Mouse (Mus musculus) forebrain, embryonic 14.5 days (tissue): ENCODE measurements around the gene Slc22a12. TPM values are rescaled to one million over a fixed set of nuclear protein-coding genes. Genes with fewer than 3 reads are reported as not detected.

Source experiments
- ATAC-seq: fragments of 200-750 bp; cut with Nextera tagmentation; 2 replicates; pipeline ENCODE4 v1.8.0; 2017; ENCODE audit warnings: mild to moderate bottlenecking, moderate library complexity
- DNase-seq: peaks from one replicate; pipeline ENCODE4 v3.0.0-alpha.2; 2015; ENCODE audit warnings: low spot score
- H3K27ac ChIP-seq: fragments of 300-500 bp; sonication (generic); 2 replicates; pipeline ENCODE4 v1.5.1; 2014; ENCODE audit warnings: low read depth, mild to moderate bottlenecking, control low read depth, low read length, moderate library complexity
- H3K27me3 ChIP-seq: fragments of 300-500 bp; sonication (generic); replicated peaks from 2 replicates; pipeline ENCODE4 v1.6.1; 2014; ENCODE audit warnings: low read length, control low read depth, mixed read lengths; ENCODE audit not compliant: control insufficient read depth, insufficient read depth
- H3K36me3 ChIP-seq: fragments of 300-500 bp; sonication (generic); 2 replicates; pipeline ENCODE4 v1.6.1; 2014; ENCODE audit warnings: low read length, control low read depth; ENCODE audit not compliant: control insufficient read depth, insufficient read depth
- H3K4me1 ChIP-seq: fragments of 300-500 bp; sonication (generic); 2 replicates; pipeline ENCODE4 v1.6.1; 2014; ENCODE audit warnings: antibody characterized with exemption, low read length, control low read depth; ENCODE audit not compliant: control insufficient read depth, insufficient read depth
- H3K4me2 ChIP-seq: fragments of 300-500 bp; sonication (generic); 2 replicates; pipeline ENCODE4 v1.6.1; 2014; ENCODE audit warnings: mild to moderate bottlenecking, control low read depth, low read length
- H3K4me3 ChIP-seq: fragments of 300-500 bp; sonication (generic); 2 replicates; pipeline ENCODE4 v1.5.1; 2014; ENCODE audit warnings: low read depth, low read length, control low read depth
- H3K9ac ChIP-seq: fragments of 300-500 bp; sonication (generic); 2 replicates; pipeline ENCODE4 v1.6.1; 2014; ENCODE audit warnings: mild to moderate bottlenecking, low read length, control low read depth, moderate library complexity
- H3K9me3 ChIP-seq: fragments of 300-500 bp; sonication (generic); replicated peaks from 2 replicates; pipeline ENCODE4 v1.6.1; 2016; ENCODE audit warnings: low read length, control low read depth, mixed read lengths; ENCODE audit not compliant: control insufficient read depth
- WGBS: fragments of 180-500 bp; shearing (Covaris S2); extraction: QIAGEN DNeasy Blood & Tissue Kit; methylation state at CpG from one replicate; pipeline ENCODE4 v1.1.7; 2014; 5-methylcytosine and 5-hydroxymethylcytosine counted together
- polyA plus RNA-seq: library from polyadenylated mRNA; unstranded; fragments of >200 nt; fragmentation: Nextera tagmentation; extraction: Ambion mirVana; gene quantifications from 2 replicates; pipeline ENCODE4 v1.2.1, GENCODE M21; 2014

Gene Slc22a12
- polyA plus RNA-seq, 1 experiment from 2014 or later = not detected

GRCm38 (mm10) chr19:6536696-6537095 is 6.1 kb downstream of the Slc22a12 start:
- no peaks in the 10 kb centered on the region for H3K36me3 ChIP-seq
- no peak for ATAC-seq
- no peak overlapping the region for H3K9ac ChIP-seq
- H3K27ac ChIP-seq = no peak overlapping the region
- H3K4me3 ChIP-seq = no peak overlapping the region
- DNase-seq = no peak
- 75% methylated on average over 6 of the region's 6 CpGs for whole genome bisulfite sequencing
- H3K9me3 ChIP-seq = no peaks in the 10 kb centered on the region
- no peak overlapping the region for H3K4me2 ChIP-seq
- no peaks in the 10 kb centered on the region for H3K27me3 ChIP-seq
- peaks cover 16% of the 10 kb centered on the region for H3K4me1 ChIP-seq

GRCm38 (mm10) chr19:6536201-6536600 is 6.6 kb downstream of the Slc22a12 start:
- H3K27me3 ChIP-seq = no peaks in the 10 kb centered on the region
- ATAC-seq = no peak

GRCm38 (mm10) chr19:6534118-6534415 is 8.8 kb downstream of the Slc22a12 start:
- Histone ChIP-seq H3K4me3 (no peak overlapping the region), H3K27ac (no peak overlapping the region), H3K36me3 (no peaks in the 10 kb centered on the region), H3K9me3 (no peaks in the 10 kb centered on the region), H3K4me2 (no peak overlapping the region), H3K9ac (no peak overlapping the region), H3K4me1 (peaks cover 32% of the 10 kb centered on the region), H3K27me3 (no peaks in the 10 kb centered on the region)
- 40% methylated on average over 5 of the region's 5 CpGs for WGBS
- DNase-seq (no peak), ATAC-seq (no peak)

More at GRCm38 (mm10) chr19:6536201-6536600, 6.6 kb downstream of the Slc22a12 start:
- H3K4me3 ChIP-seq = no peak overlapping the region
- no peak overlapping the region for H3K9ac ChIP-seq
- H3K27ac ChIP-seq = no peak overlapping the region
- DNase-seq = no peak
- no peak overlapping the region for H3K4me2 ChIP-seq
- peaks cover 19% of the 10 kb centered on the region for H3K4me1 ChIP-seq
- no peaks in the 10 kb centered on the region for H3K9me3 ChIP-seq
- 84% methylated on average over 3 of the region's 3 CpGs for WGBS
- no peaks in the 10 kb centered on the region for H3K36me3 ChIP-seq

GRCm38 (mm10) chr19:6533290-6534117 is 9.3 kb downstream of the Slc22a12 start:
- Histone ChIP-seq H3K4me2 (peak overlapping the region; percentile 78), H3K4me3 (peak overlapping the region; percentile 45; the same call in 1 of the 2 replicates), H3K9me3 (no peaks in the 10 kb centered on the region), H3K27me3 (no peaks in the 10 kb centered on the region), H3K9ac (peak overlapping the region; percentile 77; the same call in 1 of the 2 replicates), H3K4me1 (peaks cover 32% of the 10 kb centered on the region), H3K27ac (no peak overlapping the region), H3K36me3 (peaks cover 3% of the 10 kb centered on the region; the same call in 1 of the 2 replicates)
- DNase-seq = no peak
- WGBS = 70% methylated on average over 11 of the region's 11 CpGs
- no peak for ATAC-seq

GRCm38 (mm10) chr19:6532656-6533055 is 10.2 kb downstream of the Slc22a12 start:
- Histone ChIP-seq H3K4me3 (peak overlapping the region; percentile 45), H3K4me2 (peak overlapping the region; percentile 78), H3K9ac (peak overlapping the region; percentile 77), H3K27me3 (no peaks in the 10 kb centered on the region), H3K9me3 (no peaks in the 10 kb centered on the region), H3K27ac (peak overlapping the region; percentile 49), H3K36me3 (peaks cover 3% of the 10 kb centered on the region; the same call in 1 of the 2 replicates), H3K4me1 (peaks cover 32% of the 10 kb centered on the region)
- ATAC-seq (peak; percentile 13; the same call in 1 of the 2 replicates), DNase-seq (peak; percentile 43)
- 4% methylated on average over 13 of the region's 13 CpGs for WGBS

GRCm38 (mm10) chr19:6531832-6532471 is 10.9 kb downstream of the Slc22a12 start:
- peaks cover 32% of the 10 kb centered on the region for H3K4me1 ChIP-seq
- H3K9me3 ChIP-seq = no peaks in the 10 kb centered on the region
- H3K9ac ChIP-seq = peak overlapping the region; percentile 77
- H3K4me3 ChIP-seq = peak overlapping the region; percentile 45
- DNase-seq = peak; percentile 56
- H3K4me2 ChIP-seq = peak overlapping the region; percentile 78
- H3K27ac ChIP-seq = peak overlapping the region; percentile 84
- WGBS = 4% methylated on average over 34 of the region's 36 CpGs
- H3K36me3 ChIP-seq = peaks cover 5% of the 10 kb centered on the region; the same call in 1 of the 2 replicates
- H3K27me3 ChIP-seq = no peaks in the 10 kb centered on the region
- peak; percentile 43 for ATAC-seq

- WGBS = under 1% methylated on average over 56 of the region's 56 CpGs
- DNase-seq (peak; percentile 69), ATAC-seq (peak; percentile 36)
- peaks cover 32% of the 10 kb centered on the region for H3K4me1 ChIP-seq
- H3K4me2 ChIP-seq = peak overlapping the region; percentile 78
- peaks cover 13% of the 10 kb centered on the region; the same call in 1 of the 2 replicates for H3K36me3 ChIP-seq
- H3K9me3 ChIP-seq = no peaks in the 10 kb centered on the region
- peak overlapping the region; percentile 45 for H3K4me3 ChIP-seq
- peak overlapping the region; percentile 77 for H3K9ac ChIP-seq
- no peaks in the 10 kb centered on the region for H3K27me3 ChIP-seq
- H3K27ac ChIP-seq = peak overlapping the region; percentile 84
These were observed 11.7 kb downstream of the Slc22a12 start for GRCm38 (mm10) chr19:6531011-6531631.

- Histone ChIP-seq H3K27me3 (no peaks in the 10 kb centered on the region), H3K4me2 (peak overlapping the region; percentile 78), H3K27ac (peak overlapping the region; percentile 9; the same call in 1 of the 2 replicates), H3K9ac (peak overlapping the region; percentile 47), H3K4me3 (peak overlapping the region; percentile 15), H3K36me3 (peaks cover 16% of the 10 kb centered on the region; the same call in 1 of the 2 replicates), H3K9me3 (no peaks in the 10 kb centered on the region), H3K4me1 (peaks cover 32% of the 10 kb centered on the region)
- no peak for ATAC-seq
- DNase-seq = no peak
- 20% methylated on average over 13 of the region's 13 CpGs for WGBS
These were observed 12.5 kb downstream of the Slc22a12 start for GRCm38 (mm10) chr19:6530359-6530758.
